Comparison of ENCODE assay signal across 30 mouse cellular contexts in the genomic region with DNA sequence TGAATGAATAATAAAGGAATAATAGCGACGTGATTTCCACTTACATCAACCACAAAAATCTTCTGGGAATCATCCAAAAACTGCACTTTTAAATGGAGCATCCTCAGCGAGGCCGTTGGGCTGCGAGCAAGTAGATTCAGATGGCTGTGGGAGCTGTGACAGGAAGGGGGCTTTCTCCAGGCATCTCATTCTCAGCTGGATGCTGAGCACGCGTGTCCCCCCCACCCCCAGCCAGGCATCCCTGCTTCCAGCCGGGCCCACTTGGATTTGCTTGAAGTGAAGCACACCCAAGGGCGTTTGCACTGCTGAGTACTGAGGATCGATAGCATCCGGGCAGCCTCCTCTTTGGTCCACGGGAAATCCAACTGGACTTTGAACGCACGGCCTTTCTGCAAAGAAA. TPM values are rescaled to one million over a fixed set of nuclear protein-coding genes. Genes with fewer than 3 reads are reported as not detected.
DNase-seq lines count a peak whose midpoint lies in the region; ATAC-seq and TF ChIP-seq lines count a peak whose summit lies in the region.
"Had no signal": no experiment of that assay in that cellular context is flagged by ENCODE, and none has a peak within 500 bp of the region (broad histone marks: within the 10 kb centered on the region; RNA-seq: fewer than 3 reads in every experiment).

A gene (minus strand): TSS at position 101 of the 400 bp plus-strand sequence.

- no peak within 1 kb of the TSS for H3K9ac ChIP-seq in liver, adult 2 months (ENCODE audit: low read depth, low read length)
- no peak within 1 kb of the TSS for H3K9ac ChIP-seq in liver, embryonic 11.5 days (ENCODE audit: low read depth, low read length)
- H3K9ac ChIP-seq: embryonic facial prominence, embryonic 13.5 days; forebrain, embryonic 12.5 days; forebrain, embryonic 15.5 days; heart, embryonic 12.5 days; heart, embryonic 15.5 days; hindbrain, embryonic 13.5 days had no signal

- H3K36me3 ChIP-seq in liver, adult 2 months (ENCODE audit: control insufficient read depth, insufficient read depth, low read length), result no peaks in the 10 kb centered on the region
- no peaks in the 10 kb centered on the region for H3K36me3 ChIP-seq in liver, embryonic 11.5 days (ENCODE audit: control insufficient read depth, insufficient read depth, low read length)
- H3K36me3 ChIP-seq: embryonic facial prominence, embryonic 10.5 days; embryonic facial prominence, embryonic 13.5 days; forebrain, embryonic 12.5 days; forebrain, embryonic 15.5 days; heart, embryonic 12.5 days; heart, embryonic 15.5 days; hindbrain, embryonic 10.5 days; hindbrain, embryonic 13.5 days had no signal

- no peaks in the 10 kb centered on the region for H3K9me3 ChIP-seq in liver, embryonic 11.5 days (ENCODE audit: control insufficient read depth, low read length)
- H3K9me3 ChIP-seq: embryonic facial prominence, embryonic 10.5 days; embryonic facial prominence, embryonic 13.5 days; forebrain, embryonic 12.5 days; forebrain, embryonic 15.5 days; heart, embryonic 12.5 days; heart, embryonic 15.5 days; hindbrain, embryonic 10.5 days; hindbrain, embryonic 13.5 days had no signal

- ATAC-seq in frontal cortex, adult (ENCODE audit: low TSS enrichment), result no peak
- ATAC-seq in liver, embryonic 11.5 days (replicated peaks; ENCODE audit: low FRiP score), result no peak
- ATAC-seq: forebrain, embryonic 15.5 days; hindbrain, embryonic 16.5 days; Patski had no signal

- no peak within 1 kb of the TSS for H3K4me3 ChIP-seq in liver, adult 2 months (ENCODE audit: insufficient read depth, low read depth, low read length)
- H3K4me3 ChIP-seq in liver, embryonic 11.5 days (ENCODE audit: low read depth, low read length), result no peak within 1 kb of the TSS
- H3K4me3 ChIP-seq: embryonic facial prominence, embryonic 10.5 days; embryonic facial prominence, embryonic 13.5 days; erythroblast, embryonic 14.5 days; forebrain, embryonic 12.5 days; forebrain, embryonic 15.5 days; heart, embryonic 12.5 days; heart, embryonic 15.5 days; hindbrain, embryonic 10.5 days; hindbrain, embryonic 13.5 days had no signal

- WGBS in liver, adult 2 months, result 25% methylated on average over 14 of the region's 14 CpGs
- 68% methylated on average over 14 of the region's 14 CpGs for WGBS in liver, embryonic 11.5 days

- no peaks in the 10 kb centered on the region; the same call in 1 of the 2 replicates for H3K4me1 ChIP-seq in liver, adult 2 months (ENCODE audit: control insufficient read depth, insufficient read depth, low read length)
- no peaks in the 10 kb centered on the region for H3K4me1 ChIP-seq in liver, embryonic 11.5 days (replicated peaks; ENCODE audit: control insufficient read depth, insufficient read depth, low read length)
- H3K4me1 ChIP-seq: embryonic facial prominence, embryonic 10.5 days; embryonic facial prominence, embryonic 13.5 days; forebrain, embryonic 12.5 days; forebrain, embryonic 15.5 days; heart, embryonic 12.5 days; heart, embryonic 15.5 days; hindbrain, embryonic 10.5 days; hindbrain, embryonic 13.5 days had no signal

- no peak for TF ChIP-seq CTCF in liver, adult 2 months (IDR thresholded peaks at IDR 0.05; ENCODE audit: low read depth, low read length)

- no peak for TF ChIP-seq POLR2A in liver, adult 2 months (IDR thresholded peaks at IDR 0.05; ENCODE audit: extremely low read depth, insufficient read depth, low read length)

- H3K27me3 ChIP-seq in liver, adult 2 months (ENCODE audit: control insufficient read depth, insufficient read depth, low read length), result no peaks in the 10 kb centered on the region
- no peaks in the 10 kb centered on the region for H3K27me3 ChIP-seq in liver, embryonic 11.5 days (replicated peaks; ENCODE audit: control insufficient read depth, insufficient read depth, low read length)
- H3K27me3 ChIP-seq: forebrain, embryonic 12.5 days; forebrain, embryonic 15.5 days; heart, embryonic 12.5 days; heart, embryonic 15.5 days; hindbrain, embryonic 13.5 days had no signal

- no peak within 1 kb of the TSS for H3K4me2 ChIP-seq in liver, embryonic 11.5 days
- H3K4me2 ChIP-seq: embryonic facial prominence, embryonic 13.5 days; forebrain, embryonic 12.5 days; forebrain, embryonic 15.5 days; heart, embryonic 12.5 days; heart, embryonic 15.5 days; hindbrain, embryonic 13.5 days had no signal

- DNase-seq in frontal cortex, adult 2 months (ENCODE audit: extremely low spot score in 1 of 2, low spot score in 1 of 2), result no peak
- peak; percentile 81 for DNase-seq in liver, adult 2 months (ENCODE audit: extremely low read depth, low read depth, low spot score)
- no peak for DNase-seq in liver, embryonic 11.5 days (ENCODE audit: low spot score)
- DNase-seq in testis, postnatal 10 days (ENCODE audit: low spot score), result peak; percentile 44
- no peak for DNase-seq in testis, postnatal 14 days (ENCODE audit: low spot score)
- DNase-seq in kidney, adult 18-20 months, result no peak
- DNase-seq in lung, postnatal 36 days, result no peak
- DNase-seq: adrenal gland, postnatal 10 days; adrenal gland, postnatal 36 days; cerebellum, adult 11-12 months; cerebellum, adult 8-10 months; cerebellum, postnatal 36 days; embryo, embryonic 11 days; gastrocnemius, postnatal 14 days; heart, adult 11 months; heart, postnatal 10 days; heart, postnatal 36 days had no signal

- no peak within 1 kb of the TSS for H3K27ac ChIP-seq in liver, adult 2 months (replicated peaks; ENCODE audit: insufficient read depth, low read depth, low read length)
- no peak within 1 kb of the TSS for H3K27ac ChIP-seq in liver, embryonic 11.5 days (ENCODE audit: low read depth, low read length)
- H3K27ac ChIP-seq: embryonic facial prominence, embryonic 10.5 days; embryonic facial prominence, embryonic 13.5 days; forebrain, embryonic 12.5 days; forebrain, embryonic 15.5 days; heart, embryonic 15.5 days; hindbrain, embryonic 10.5 days; hindbrain, embryonic 13.5 days had no signal

- no peaks in the 10 kb centered on the region for H3K79me2 ChIP-seq in liver, adult 2 months (ENCODE audit: control insufficient read depth, insufficient read depth, low read length)

RNA-seq across cellular contexts. Expression of the gene that starts here (rescaled TPM):
- polyA plus RNA-seq in frontal cortex, adult 2 months (2012; rRNA removed), result 74.5 and 77.1 TPM in 2 replicates
- total RNA-seq in liver, adult 2 months (2014; rRNA removed), result 0.13 TPM in 1 of 2 replicates, not detected in the other
- polyA plus RNA-seq in liver, adult 2 months (2012; rRNA removed), result not detected in 2 replicates
- 0.57 and 0.99 TPM in 2 replicates for polyA plus RNA-seq in liver, embryonic 11.5 days (2014; fragmentation: Nextera tagmentation; extraction: Ambion mirVana)
- total RNA-seq: adrenal gland, postnatal 36 days; ES-E14; heart, postnatal 10 days; heart, postnatal 36 days had no signal
- polyA plus RNA-seq: embryonic facial prominence, embryonic 13.5 days; erythroblast, embryonic 14.5 days; forebrain, embryonic 12.5 days; hindbrain, embryonic 13.5 days; Patski had no signal

Comparison
In these comparisons a context has a peak if more than half of its experiments do, and no peak if none do; other contexts are left out.
1. RNA of the gene that starts here (polyA plus RNA-seq): 74.5 to 77.1 TPM in frontal cortex, adult 2 months; 0.57 to 0.99 TPM in liver, embryonic 11.5 days and not detected in liver, adult 2 months; every median in the first group is over 10 times any median in the second.
2. Peak in DNase-seq in liver, adult 2 months; RNA of the gene not detected or under 1 TPM.